Mouse (Mus musculus) G1E-ER4 (cell line): ENCODE results near the gene Reln. TPM values are rescaled to one million over a fixed set of nuclear protein-coding genes. Genes with fewer than 3 reads are reported as not detected.

Source experiments
- GATA1 ChIP-seq: IDR thresholded peaks from one replicate; pipeline ENCODE4 v1.8.0; 2012; ENCODE audit warnings: low read length, inconsistent platforms
- polyA plus RNA-seq: library from polyadenylated mRNA; stranded (reverse); fragments of >175 nt; gene quantifications from 2 replicates; pipeline ENCODE4 v1.2.3, GENCODE M21; 2012

Gene Reln
- polyA plus RNA-seq, 1 experiment, result 0.05 TPM

- TF ChIP-seq GATA1, result no peak
Measured at GRCm38 (mm10) chr5:22118456-22118855, 226.0 kb downstream of the Reln start.

DNA sequence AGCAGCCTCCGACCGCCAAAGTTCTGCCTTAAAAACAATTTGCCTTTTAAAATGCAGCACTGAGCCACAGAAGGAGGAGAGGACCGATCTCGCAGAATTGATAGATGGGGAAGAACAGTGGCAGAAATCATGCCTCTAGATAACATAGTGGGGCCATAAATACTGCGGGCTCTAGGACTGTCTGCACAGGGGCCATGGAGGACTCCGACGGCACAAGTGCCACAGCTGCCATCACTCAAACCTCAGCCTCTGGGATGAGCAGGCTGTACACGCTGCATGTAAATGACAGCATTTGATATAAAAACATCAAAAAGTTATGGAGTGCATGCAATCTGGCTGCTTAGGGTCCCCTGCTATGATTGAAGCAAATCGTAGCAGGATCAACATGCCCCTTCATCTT, 227.6 kb downstream of the Reln start:
- no peak for TF ChIP-seq GATA1

DNA sequence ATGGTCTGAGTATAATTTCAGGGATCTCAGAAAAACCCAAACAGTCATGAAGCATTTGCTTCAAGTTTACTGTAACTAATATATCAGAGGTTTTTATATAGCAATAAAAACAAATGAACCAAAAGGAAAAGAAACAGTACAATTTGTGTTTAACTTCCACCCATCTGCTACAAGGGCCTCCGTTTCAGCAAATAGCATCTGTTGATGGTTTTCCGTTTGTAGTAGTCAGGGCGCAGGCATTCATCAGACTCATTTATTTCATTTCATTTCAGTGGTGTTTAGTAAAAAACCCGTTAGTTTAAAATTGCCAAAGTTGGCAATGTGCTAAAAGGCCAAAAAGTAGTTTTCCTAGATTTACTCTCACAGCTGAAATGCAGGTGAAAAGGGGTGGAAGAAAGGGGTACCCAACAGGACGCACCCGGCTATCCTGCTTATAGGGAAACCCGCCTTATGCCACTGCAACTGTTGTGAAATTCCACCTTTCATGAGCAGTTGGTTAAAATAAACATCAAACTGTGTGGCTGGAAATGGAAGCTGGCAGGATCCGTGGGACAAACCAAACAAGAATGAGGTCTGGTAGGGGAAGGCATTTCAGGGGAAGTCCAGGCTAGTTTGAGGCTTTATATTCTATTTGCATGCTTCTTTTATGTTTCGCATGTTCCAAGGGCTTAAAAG, 237.6 kb downstream of the Reln start:
- TF ChIP-seq GATA1, result no peak

DNA sequence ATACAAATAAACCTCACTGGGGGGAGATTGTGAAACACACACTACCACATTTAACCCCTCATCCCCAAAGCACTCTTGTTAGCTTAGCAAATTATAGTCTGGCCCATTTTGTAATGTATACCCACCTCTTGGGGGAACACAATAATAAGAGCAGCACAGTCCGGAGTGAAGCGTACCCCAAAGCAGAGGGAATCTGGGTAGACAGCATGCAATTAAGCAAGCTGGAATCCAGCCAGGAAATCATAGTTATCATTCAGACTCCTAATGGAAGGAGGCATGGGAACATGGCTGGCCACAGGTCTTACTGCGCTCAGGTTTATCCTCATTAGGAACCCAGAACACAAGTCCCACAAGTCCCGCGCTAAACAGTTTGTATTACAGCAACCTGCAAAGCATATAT, 249.5 kb downstream of the Reln start:
- TF ChIP-seq GATA1, result no peak

DNA sequence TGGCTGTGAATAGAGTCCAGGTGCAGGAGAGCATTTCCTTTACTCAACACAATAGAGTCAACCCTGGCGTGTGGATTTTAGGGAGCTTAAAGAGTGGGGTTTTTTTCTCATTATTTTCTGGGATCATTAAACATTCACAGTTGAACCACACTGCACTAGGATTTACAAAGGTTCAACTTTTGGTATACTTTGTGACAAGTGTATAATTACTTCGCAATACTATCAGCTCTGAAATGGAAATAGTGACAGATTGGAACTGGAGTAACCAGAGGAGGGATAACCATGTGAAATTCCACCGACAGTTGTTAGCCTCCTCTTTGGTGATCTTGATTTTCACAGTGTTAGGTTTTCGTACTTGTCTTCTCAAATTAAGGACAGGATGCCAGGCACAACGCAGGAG, 250.5 kb downstream of the Reln start:
- no peak for TF ChIP-seq GATA1

DNA sequence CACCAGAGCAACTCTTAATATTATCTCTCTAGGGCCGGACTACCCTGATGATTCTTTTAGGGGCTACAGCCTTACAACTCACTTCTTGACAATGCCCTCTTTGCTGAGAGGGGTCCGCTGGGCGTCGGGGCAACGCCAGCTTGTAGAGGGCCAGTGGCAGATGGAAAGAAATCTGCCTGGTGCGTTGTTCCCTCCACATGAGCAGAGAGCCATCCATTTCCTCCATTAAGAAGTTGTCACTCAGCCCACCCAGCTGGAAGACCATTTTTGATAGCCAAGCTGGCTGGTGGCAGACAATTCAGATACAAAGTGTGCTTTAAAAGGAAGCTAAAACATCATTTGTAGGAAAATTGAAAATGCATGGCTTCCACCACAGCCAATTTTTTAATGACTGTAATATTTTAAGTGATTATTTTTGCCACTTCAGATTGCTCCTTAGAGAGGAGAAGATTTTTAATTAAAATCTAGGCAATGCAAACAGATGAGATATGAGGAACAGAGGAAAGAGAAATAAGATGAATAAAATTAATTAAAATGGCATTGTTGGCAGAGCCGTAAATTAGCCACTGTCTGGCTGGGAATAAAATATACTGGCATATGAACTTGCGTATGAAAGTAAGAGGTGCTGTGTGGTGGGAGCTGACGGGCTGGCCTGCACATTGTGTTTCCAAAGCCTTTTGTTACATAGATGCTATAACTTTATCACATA, 251.2 kb downstream of the Reln start:
- TF ChIP-seq GATA1, result no peak

DNA sequence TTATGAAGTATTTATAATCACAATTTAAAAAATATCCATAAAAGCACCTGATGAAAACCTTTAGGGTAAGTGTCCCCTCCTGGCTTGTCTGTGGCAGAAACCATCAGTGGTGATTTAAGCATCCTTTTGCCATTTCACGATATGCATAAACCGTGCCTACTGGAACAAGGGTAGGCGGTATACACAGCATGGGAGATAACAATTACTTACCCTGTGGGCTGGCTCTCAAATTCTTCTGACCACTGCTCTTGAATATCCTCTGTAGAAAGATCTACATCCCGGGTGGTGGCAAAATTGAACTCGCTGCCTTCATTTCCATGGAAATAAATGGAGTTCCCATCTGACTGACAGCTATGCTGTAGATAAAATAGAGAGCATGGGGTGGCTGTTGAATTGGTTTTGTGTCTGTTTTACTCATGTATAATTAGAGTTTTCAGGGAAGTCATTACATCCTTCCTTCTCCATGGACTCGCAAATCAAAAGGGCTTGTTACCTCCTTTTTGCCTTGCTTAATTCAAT, 264.0 kb downstream of the Reln start:
- TF ChIP-seq GATA1, result no peak

GRCm38 (mm10) chr5:22074971-22075370, 269.5 kb downstream of the Reln start:
- TF ChIP-seq GATA1, result no peak

DNA sequence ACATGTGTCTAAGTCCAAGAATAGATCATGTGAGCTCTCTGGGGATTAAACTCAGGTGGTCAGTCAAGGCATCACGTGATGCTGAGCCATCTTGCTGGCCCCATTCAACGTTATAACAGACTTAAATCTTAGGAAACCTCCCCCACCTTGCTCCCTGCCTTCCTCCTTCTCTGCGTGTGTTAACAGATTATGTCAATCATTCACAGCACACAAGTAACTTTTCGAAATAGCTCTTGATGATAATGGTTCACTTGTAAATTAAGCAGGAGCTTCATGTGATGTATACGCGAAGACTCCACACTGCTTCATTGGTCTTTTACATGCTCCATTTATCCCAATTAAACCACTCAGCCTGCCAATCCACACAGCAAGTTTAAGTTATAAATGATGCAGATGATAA, 271.9 kb downstream of the Reln start:
- no peak for TF ChIP-seq GATA1

DNA sequence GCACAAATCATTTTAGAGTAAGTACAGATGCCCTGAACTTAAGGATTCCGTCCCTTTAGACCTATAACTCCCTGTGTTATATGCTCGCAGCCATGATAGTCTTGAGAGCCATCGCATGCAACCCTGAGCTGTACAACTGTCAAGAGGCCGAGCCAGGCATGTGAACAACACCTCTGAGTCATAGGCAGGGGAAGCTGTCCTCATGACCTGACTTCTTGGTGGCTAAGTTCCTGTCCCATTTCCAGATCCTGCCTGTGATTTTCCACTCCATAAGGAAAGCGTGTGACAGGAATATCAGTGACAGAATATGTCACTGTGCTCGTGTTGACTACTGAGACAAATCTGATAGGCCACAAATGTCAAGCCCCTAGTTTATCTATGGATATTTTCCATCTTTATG, 285.3 kb downstream of the Reln start:
- no peak for TF ChIP-seq GATA1

- no peak for TF ChIP-seq GATA1
Measured at GRCm38 (mm10) chr5:22041825-22042224, 302.7 kb downstream of the Reln start.

DNA sequence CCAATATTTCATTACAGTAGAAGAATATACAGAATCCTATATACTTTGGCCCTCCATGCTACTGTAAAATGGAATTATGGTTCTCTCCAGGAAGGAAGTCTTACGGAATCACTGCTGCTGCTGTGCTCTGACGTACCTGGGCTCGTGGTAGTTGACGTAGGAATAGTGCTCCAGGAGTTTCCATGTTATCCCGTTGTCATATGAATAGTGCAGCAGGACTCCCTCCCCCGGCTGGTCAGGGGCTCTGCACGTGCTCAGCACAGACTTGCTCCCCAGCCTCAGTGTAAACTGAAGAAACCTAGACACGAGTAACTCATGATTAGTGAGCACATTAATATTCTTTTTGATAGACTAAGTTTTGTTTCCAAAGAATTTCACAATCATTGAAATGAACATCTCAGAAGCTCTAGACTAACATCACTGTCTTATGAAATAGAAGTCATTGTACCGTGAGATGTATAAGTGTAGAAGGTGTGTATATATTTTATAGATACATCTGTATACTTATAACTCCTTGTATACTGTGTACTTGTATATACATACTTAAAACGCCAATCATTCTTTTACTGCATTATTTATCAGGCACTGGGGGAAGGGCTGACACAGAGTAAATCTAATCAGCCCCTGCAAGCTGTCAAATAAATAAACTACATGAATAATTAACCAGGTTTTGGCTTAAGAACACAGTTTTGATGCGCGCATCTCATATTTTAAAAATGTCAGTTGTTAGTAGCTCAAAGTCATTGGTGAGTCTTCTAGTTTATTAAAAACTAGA, 304.9 kb downstream of the Reln start:
- no peak for TF ChIP-seq GATA1

DNA sequence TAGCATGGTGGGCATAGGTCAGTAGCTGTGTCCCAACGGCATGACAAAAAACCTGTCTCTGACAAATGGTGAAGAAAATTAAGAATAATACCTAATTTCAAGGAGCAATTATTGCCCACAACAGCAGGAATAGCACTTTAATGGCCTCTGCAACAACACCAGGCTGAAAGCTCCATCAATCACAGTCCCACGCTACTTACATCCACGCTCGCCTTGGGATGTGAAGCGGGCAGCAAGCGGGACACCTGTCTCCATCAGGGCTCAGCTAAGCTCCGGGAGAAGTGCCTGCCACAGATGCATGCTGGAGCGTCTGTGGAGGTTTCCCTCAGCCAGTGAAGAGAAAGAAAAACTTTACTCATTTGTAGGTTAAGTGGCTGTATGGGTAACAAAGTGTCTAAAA, 309.3 kb downstream of the Reln start:
- TF ChIP-seq GATA1, result no peak

- TF ChIP-seq GATA1, result no peak
Measured at GRCm38 (mm10) chr5:22033039-22033438, 311.5 kb downstream of the Reln start.

DNA sequence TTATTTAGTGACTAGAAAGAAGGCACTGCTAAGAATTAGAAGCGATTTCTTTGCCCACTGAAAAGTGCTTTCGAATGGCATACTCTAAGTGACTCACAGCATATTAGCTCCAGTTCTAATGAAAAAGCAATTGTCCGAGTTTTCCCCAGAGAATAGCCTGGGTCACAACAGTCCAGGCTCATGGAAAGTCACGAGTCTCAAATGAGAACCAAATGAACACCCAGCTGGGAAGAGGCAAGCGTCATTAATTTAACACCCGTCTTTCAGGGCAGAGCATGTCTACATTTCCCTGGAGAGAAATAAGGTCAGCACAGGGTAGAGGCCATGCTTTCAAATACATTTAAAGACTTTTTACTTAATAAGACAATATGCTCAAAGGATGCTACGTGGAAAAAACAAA, 312.8 kb downstream of the Reln start:
- no peak for TF ChIP-seq GATA1

DNA sequence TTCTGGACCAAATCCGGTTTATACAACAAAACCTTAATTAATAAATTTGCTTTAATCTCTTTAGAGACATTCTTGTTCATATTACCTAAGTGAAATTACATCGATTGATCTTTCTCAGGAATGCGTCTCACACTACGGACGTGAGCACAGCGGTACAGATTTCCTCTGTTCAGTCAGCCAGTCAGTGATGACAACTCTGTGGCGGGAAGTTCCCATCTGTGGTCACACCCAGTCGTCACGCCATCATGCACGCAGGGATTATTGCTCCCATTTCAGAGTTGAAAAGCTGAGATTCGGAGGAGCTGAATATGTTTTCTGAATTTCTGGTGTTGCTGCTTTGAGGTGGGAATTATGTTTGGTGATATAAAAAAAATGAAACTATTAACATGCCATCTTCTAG, 316.1 kb downstream of the Reln start:
- no peak for TF ChIP-seq GATA1
